Mouse (Mus musculus): ENCODE measurements at regions not wholly inside any gene's neighbourhood (a gene's known extent, or its start where the extent isn't known, plus 50 kb on each side); places are given as distances from the start of the nearest gene placed in this dataset.

DNA sequence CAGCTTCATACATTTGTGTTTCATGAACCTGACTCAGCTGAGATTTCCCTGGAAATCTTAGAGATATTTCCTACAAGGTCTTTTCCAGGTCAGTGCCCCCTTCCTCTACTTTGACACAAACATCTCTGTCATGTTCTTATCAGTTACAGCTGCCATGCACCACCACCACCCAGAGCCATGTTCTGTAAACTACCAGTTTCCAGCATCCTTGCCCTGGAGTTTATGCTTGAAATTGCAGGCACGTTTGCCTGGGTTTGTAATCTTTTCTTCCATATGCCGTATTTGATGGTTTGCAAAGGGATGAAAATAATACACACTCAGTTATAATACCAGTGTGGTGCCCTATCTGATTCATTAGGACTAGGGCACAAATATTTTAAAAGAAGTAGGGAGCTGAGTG, 176.6 kb upstream of the Hnrnpa3 start:
- TF ChIP-seq CTCF (IDR thresholded peaks at IDR 0.05; ENCODE audit: extremely low read depth, insufficient read depth, low read length) (no peak), POLR2A (IDR thresholded peaks at IDR 0.05; ENCODE audit: extremely low read depth, insufficient read depth, low read length) (no peak)
